Mouse (Mus musculus): Measurements from ENCODE around the gene Atp11b.

Atp11b gene

DNA sequence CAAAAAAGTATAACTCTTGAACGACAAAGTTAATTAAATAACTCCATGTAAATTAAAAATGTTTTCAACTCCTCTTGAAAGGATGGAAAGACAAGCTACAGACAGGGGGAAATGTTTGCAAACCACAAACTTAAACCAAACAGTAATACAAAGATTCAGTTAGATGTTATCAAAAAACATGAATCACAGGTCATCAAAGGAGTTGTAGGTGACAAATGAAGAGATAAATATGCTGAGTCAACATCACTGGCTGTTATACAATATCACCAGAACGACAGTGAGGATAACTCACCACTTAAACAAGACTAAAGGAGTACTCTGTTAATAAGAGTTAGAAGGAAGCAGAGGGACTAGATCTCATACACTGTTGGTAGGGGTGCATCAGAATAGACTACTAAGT, 48.1 kb downstream of the Atp11b start:
- DNase-seq: no peak

DNA sequence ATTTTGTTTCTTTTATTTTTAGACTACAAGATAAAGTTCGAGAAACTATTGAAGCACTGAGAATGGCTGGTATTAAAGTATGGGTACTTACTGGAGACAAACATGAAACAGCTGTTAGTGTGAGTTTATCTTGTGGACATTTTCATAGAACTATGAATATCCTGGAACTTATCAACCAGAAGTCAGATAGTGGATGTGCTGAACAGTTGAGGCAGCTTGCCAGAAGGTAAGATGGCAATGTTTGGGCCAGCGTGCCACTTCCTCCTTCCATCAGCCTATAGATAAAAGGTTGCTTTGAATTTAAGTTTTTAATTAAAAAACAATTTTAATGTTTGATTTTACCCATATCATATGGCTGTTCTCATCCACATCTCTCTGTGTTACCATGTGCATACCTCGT, 66.0 kb downstream of the Atp11b start:
- DNase-seq: no peak

DNA sequence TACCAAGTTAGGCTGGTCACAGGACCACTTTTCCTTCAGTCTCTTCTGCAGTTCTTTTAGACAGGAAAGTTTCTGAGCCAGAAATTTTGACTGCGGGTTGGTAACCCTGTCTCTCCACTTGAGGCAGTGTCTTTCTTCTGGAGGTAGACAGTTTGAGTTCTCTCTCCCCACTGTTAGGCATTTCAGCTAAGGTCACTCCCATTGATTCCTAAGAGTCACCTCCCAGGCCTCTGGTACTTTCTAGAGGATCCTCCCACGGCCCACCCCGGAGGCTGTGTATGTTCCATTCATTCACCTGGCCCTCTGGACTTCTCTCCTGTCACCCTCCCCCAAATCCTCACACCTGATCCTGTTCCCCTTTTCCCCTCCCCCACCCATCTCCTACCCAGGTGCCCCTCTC, 68.1 kb downstream of the Atp11b start:
- no peak for DNase-seq

DNA sequence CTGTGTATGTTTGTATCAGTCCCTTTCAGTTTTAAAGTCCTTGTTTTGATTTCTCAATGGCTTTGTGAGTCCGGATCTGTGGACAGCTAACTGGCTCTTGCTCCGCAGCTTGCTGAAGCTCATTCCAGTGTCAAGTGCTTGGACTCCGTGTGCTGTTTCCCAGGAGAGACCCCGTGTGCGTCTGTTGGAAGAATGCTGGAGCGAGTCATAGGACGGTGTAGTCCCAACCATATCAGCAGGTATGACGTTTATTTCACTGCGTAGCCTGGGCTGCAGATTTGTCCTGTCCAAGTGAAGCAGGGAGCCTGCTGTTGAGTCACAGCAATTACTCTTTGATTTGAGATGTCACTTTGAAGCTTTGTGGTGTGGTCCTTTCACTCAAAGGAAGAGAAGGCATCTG, 95.4 kb downstream of the Atp11b start:
- no peak for DNase-seq

DNA sequence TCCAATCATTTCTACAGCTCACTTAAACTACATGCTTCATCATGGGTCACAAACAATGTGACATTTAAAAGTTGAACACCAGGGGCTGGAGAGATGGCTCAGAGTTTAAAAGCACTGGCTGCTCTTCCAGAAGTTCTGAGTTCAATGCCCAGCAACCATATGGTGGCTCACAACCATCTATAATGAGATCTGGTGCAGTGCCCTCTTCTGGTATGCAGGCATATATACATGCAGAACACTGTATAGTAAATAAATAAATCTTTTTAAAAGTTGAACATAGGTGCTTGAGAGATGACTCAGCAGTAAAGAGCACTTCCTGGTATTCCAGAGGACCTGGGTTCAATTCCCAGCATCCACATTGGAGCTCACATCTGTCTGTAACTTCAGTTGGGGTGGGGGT, 129.4 kb downstream of the Atp11b start:
- DNase-seq: no peak

DNA sequence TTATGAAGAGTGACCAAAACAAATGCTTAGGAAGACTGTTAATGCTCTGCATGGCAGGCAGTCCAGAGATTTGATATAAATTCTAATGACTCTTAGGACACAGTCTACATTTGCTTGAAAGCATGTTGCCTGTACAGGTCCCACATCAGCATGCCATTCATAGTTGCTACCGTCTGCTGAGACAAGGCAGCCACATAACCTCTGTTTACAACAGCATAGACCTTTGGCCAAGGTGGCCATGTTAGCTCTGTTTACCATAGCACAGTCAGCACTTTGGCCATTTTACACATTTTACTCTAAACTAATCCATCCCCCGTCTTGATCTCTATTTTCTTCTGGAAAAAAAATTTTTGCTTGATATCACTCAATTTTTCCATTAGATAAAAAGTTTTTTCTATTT, 135.6 kb downstream of the Atp11b start:
- no peak for DNase-seq

DNA sequence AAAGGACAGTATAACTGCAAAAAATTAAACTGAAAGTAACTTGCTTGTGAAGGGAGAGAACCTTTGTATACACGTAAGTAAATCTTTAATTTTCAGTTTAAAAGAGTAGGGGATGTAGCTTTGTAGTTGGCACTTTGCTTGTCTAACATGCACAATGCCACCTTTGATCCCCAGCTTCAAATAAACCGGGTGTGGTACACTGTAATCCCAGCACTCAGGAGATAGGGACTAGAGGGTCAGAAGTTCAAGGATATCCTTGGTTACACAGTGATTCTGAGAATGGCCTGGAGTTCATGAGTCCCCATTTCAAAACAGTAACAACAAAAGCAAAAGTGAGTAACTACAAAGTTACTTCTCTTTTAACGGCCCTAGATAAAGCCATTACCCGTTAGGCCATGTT, 137.2 kb downstream of the Atp11b start:
- DNase-seq: no peak

DNA sequence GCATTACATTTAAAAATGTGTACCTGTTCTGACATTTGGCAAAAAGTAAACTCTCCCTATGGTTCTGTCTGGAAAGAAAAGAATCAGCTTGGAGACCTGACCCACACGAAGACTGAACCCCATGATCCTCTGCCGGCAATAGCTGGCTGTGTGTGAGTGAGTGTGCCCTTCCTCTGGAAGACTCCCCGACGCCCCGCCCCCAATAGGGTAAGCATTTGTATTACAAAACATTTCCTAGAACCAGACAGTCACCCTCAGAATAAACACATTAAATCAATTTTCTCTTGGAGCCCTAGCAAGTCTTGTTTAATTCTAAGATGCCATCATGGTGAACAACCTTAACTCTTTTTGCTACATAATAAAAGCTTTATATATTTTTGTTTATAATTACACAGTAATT, 139.2 kb downstream of the Atp11b start:
- DNase-seq: peak; percentile 28

DNA sequence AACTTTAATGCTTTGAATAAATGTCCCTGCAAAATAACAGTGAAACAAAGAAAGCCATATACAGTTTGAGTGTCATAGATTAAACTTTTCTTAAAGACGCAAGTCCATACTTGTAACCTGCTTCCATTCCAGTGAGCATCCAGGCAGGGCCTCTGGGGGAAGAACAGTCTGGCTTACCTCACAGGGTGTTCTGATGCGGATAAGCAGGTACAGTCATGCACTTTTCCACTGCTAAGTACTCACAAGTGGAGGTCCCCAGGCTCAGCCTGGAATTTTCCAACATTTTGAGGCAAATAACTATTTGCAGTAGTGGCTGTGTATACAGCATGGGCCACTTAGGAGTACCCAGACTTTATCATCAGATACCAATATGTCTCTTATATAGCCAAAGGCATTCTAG, 144.0 kb downstream of the Atp11b start:
- DNase-seq: no peak

DNA sequence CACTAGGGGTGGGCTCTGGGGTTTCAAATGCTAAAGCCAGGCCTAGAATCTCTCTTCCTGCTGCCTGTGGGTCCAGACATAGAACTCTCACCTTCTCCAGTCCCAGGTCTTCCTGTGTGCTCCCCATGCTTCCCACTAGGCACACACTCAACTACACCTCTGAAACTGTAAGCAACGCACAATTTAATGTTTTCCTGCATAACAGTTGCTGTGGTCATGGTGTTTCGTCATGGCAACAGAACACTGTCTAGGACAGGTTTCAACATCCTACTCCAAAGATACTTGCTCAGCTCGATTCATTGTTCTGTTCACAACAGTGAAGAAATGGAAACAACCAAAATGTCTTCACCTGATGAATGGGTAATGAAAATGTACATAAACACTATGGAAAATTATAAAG, 145.2 kb downstream of the Atp11b start:
- DNase-seq: no peak

DNA sequence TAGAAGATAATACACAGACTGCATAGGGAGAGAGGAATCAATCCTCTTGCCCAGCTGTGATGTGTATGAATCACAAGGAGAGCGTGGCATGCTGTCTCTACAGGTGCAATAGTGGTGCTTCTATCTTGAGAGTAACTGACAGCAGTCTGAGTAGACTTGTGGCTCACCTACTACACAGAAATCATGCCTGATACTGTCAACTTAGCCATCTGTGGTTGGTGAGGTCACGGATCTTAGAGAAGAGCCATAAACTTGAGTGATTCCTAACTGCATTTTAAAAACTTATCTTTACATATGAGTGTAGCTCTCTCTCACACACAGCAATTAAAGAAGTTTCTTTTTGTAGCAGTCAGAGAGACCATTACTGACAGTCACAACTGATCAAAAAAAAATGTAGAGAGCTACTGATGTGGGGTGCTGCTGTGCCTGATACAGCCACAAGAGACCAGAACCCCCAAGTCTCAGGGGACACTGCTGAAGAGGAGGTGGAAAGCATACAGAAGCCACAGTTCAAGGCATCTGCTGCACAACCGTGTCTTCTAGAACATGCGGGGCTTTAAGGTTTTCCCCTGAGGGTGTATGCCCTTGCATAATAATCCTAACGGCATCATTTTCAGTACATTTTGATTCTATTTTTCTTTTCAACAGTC, 146.8 kb downstream of the Atp11b start:
- DNase-seq: no peak

Data from liver (tissue).